Mouse (Mus musculus): Measurements from ENCODE around the gene Ppm1h.

Gene Ppm1h

GRCm38 (mm10) chr10:122808186-122808585, 129.6 kb downstream of the Ppm1h start:
- in situ Hi-C loops (cut with MboI), result no loop called here

- in situ Hi-C loops (cut with MboI), result no loop called here
Measured at GRCm38 (mm10) chr10:122809851-122810250, 131.3 kb downstream of the Ppm1h start.

GRCm38 (mm10) chr10:122815094-122815493, 136.5 kb downstream of the Ppm1h start:
- in situ Hi-C loops (cut with MboI), result no loop called here

- in situ Hi-C loops (cut with MboI), result no loop called here
Measured at GRCm38 (mm10) chr10:122817741-122818140, 139.2 kb downstream of the Ppm1h start.

- in situ Hi-C loops (cut with MboI), result no loop called here
Measured at GRCm38 (mm10) chr10:122819808-122820207, 141.2 kb downstream of the Ppm1h start.

- in situ Hi-C loops (cut with MboI), result no loop called here
Measured at GRCm38 (mm10) chr10:122821549-122821948, 143.0 kb downstream of the Ppm1h start.

- in situ Hi-C loops (cut with MboI), result no loop called here
Measured at GRCm38 (mm10) chr10:122823642-122824041, 145.1 kb downstream of the Ppm1h start.

- in situ Hi-C loops (cut with MboI), result no loop called here
Measured at GRCm38 (mm10) chr10:122826696-122827331, 148.3 kb downstream of the Ppm1h start.

GRCm38 (mm10) chr10:122827719-122828414, 149.3 kb downstream of the Ppm1h start:
- in situ Hi-C loops (cut with MboI), result no loop called here

- in situ Hi-C loops (cut with MboI), result no loop called here
Measured at GRCm38 (mm10) chr10:122829801-122830217, 151.2 kb downstream of the Ppm1h start.

GRCm38 (mm10) chr10:122830638-122831037, 152.1 kb downstream of the Ppm1h start:
- in situ Hi-C loops (cut with MboI), result no loop called here

GRCm38 (mm10) chr10:122842014-122842413, 163.5 kb downstream of the Ppm1h start:
- in situ Hi-C loops (cut with MboI), result no loop called here

GRCm38 (mm10) chr10:122842961-122843360, 164.4 kb downstream of the Ppm1h start:
- in situ Hi-C loops (cut with MboI), result no loop called here

- in situ Hi-C loops (cut with MboI), result no loop called here
Measured at GRCm38 (mm10) chr10:122845471-122845870, 166.9 kb downstream of the Ppm1h start.

GRCm38 (mm10) chr10:122846476-122846875, 167.9 kb downstream of the Ppm1h start:
- in situ Hi-C loops (cut with MboI), result no loop called here

GRCm38 (mm10) chr10:122848020-122848457, 169.5 kb downstream of the Ppm1h start:
- in situ Hi-C loops (cut with MboI), result no loop called here

GRCm38 (mm10) chr10:122851267-122852160, 173.0 kb downstream of the Ppm1h start:
- in situ Hi-C loops (cut with MboI), result no loop called here

GRCm38 (mm10) chr10:122854571-122854970, 176.0 kb downstream of the Ppm1h start:
- in situ Hi-C loops (cut with MboI), result no loop called here

- in situ Hi-C loops (cut with MboI), result no loop called here
Measured at GRCm38 (mm10) chr10:122855149-122855548, 176.6 kb downstream of the Ppm1h start.

- in situ Hi-C loops (cut with MboI), result no loop called here
Measured at GRCm38 (mm10) chr10:122856040-122856764, 177.6 kb downstream of the Ppm1h start.

- in situ Hi-C loops (cut with MboI), result no loop called here
Measured at GRCm38 (mm10) chr10:122857155-122857554, 178.6 kb downstream of the Ppm1h start.
